Mouse (Mus musculus) megakaryocyte, embryonic 14.5 days (primary cell): ENCODE results near the gene Erich6.

Experiments
- FLI1 ChIP-seq: IDR thresholded peaks from 2 replicates; pipeline ENCODE4 v1.6.1; 2012; ENCODE audit warnings: low read length, inconsistent platforms, mixed read lengths
- GATA1 ChIP-seq: IDR thresholded peaks from 3 replicates; pipeline ENCODE4 v1.6.1; 2012; ENCODE audit warnings: mixed read lengths, low read length, inconsistent platforms, borderline replicate concordance

DNA sequence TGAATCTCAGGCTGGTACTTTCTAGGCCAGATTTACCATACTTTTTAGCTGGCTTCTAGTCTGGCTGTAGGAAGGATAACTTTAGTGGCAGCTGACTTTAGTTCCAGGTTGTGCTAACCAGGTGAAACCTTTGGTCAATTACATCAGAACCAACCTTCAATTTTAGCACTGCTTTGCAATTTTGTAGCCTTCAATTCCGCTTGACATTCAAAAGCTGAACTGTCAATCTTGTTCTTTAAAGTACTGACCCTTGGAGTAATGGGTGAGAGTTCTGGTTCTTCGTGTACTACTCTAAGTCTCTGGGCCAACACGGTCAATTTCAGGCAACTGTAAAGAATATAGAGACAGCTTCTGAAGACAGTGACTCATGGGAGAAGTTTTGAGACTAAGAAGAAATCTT lies 48.4 kb upstream of the Erich6 start:
- TF ChIP-seq GATA1 (no peak), FLI1 (no peak)
